Mouse (Mus musculus) ES-Bruce4 (cell line): ENCODE data around the gene Gfpt2. TPM values are rescaled to one million over a fixed set of nuclear protein-coding genes. Genes with fewer than 3 reads are reported as not detected.

Source experiments
- H3K27ac ChIP-seq: 2 replicates; pipeline ENCODE4 v1.5.1; 2012; ENCODE audit warnings: low read length, inconsistent platforms; ENCODE audit not compliant: insufficient read depth
- H3K27me3 ChIP-seq: 2 replicates; pipeline ENCODE4 v1.6.1; 2012; ENCODE audit warnings: mild to moderate bottlenecking, low read length, inconsistent platforms; ENCODE audit not compliant: control insufficient read depth, poor library complexity, insufficient read depth, severe bottlenecking
- H3K36me3 ChIP-seq: 2 replicates; pipeline ENCODE4 v1.6.1; 2012; ENCODE audit warnings: inconsistent platforms, mild to moderate bottlenecking, low read length, moderate library complexity; ENCODE audit not compliant: control insufficient read depth, poor library complexity, insufficient read depth, severe bottlenecking
- H3K4me1 ChIP-seq: one replicate; pipeline ENCODE4 v1.8.1; 2011; ENCODE audit warnings: low read length; ENCODE audit not compliant: control insufficient read depth, insufficient read depth
- H3K4me3 ChIP-seq: 2 replicates; pipeline ENCODE4 v1.5.1; 2011; ENCODE audit warnings: low read depth, mild to moderate bottlenecking, low read length
- H3K9ac ChIP-seq: 2 replicates; pipeline ENCODE4 v1.6.1; 2012; ENCODE audit warnings: low read depth, mild to moderate bottlenecking, inconsistent platforms; ENCODE audit not compliant: poor library complexity, severe bottlenecking
- H3K9me3 ChIP-seq: replicated peaks from 2 replicates; pipeline ENCODE4 v1.6.1; 2012; ENCODE audit warnings: mild to moderate bottlenecking, low read length, inconsistent platforms; ENCODE audit not compliant: control insufficient read depth, poor library complexity, insufficient read depth, severe bottlenecking
- CTCF ChIP-seq: IDR thresholded peaks from one replicate; pipeline ENCODE4 v1.8.1; 2011; ENCODE audit warnings: low read depth, low read length
- EP300 ChIP-seq: IDR thresholded peaks from 2 replicates; pipeline ENCODE4 v1.6.1; 2011; ENCODE audit warnings: low read depth, low read length; ENCODE audit not compliant: insufficient read depth
- POLR2A ChIP-seq: IDR thresholded peaks from one replicate; pipeline ENCODE4 v1.8.1; 2011; ENCODE audit warnings: low read length; ENCODE audit not compliant: insufficient read depth
- polyA plus RNA-seq: library from polyadenylated mRNA; stranded (reverse); fragments of >200 nt; gene quantifications from 2 replicates; pipeline ENCODE4 v1.2.4, GENCODE M21; 2011; ENCODE audit warnings: low read depth; ENCODE audit not compliant: missing spikeins, insufficient read depth, insufficient read length

Gene Gfpt2
- polyA plus RNA-seq, 1 experiment: 49.1 TPM

DNA sequence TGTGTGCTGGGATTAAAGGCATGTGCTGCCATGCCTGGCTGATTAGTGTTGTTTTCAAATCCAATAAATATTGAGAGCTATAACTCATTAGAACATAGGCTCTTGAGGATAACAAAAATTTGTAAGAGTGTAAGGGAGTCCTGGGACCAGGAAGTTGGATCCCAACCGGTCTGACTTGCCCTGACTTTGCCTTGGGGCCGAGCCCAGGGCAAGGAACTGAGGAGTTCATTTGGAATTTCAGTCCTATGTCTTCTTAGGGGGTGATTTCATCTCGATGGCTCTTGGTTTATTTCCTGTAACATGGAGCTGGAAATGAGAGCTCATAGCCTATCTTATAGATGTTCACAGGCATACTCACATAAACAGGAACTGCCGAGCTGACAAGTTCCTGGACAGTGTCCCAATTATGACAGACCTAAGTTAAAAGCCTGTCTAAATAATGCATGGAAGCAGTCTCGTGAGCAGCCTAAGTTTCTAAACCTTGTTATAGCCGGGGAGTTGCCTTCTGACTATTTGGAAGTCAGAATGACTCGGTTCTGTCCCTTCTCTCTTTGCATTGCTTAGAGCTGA is 35.3 kb downstream of the Gfpt2 start:
- Histone ChIP-seq H3K4me3 (no peak overlapping the region), H3K36me3 (peaks cover 72% of the 10 kb centered on the region), H3K4me1 (no peaks in the 10 kb centered on the region), H3K9ac (no peak overlapping the region), H3K27me3 (no peaks in the 10 kb centered on the region), H3K27ac (no peak overlapping the region), H3K9me3 (no peaks in the 10 kb centered on the region)
- no peak for TF ChIP-seq CTCF
- TF ChIP-seq POLR2A: no peak
- TF ChIP-seq EP300: no peak

DNA sequence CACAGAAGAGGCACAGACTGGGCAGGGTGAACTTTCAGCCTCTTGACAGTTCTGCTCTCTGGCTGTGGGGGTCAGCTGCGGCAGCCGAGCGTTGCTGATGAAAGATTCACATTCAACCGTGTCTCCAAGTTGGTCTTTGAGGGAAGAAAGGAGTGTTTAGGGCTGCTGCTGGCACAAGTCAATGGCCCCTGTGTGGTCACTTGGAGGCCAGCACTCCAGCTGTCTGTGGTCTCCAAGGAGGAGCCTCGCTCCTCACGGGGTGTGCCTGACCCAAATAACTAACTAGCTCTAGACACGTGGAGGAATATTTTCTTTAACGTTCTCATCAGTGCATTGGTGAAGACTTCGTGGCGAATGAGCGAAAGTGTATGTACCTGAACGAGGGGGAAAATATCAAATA is 38.0 kb downstream of the Gfpt2 start:
- Histone ChIP-seq H3K4me1 (no peaks in the 10 kb centered on the region), H3K9ac (no peak overlapping the region), H3K36me3 (peaks cover 73% of the 10 kb centered on the region), H3K4me3 (no peak overlapping the region), H3K9me3 (no peaks in the 10 kb centered on the region), H3K27me3 (no peaks in the 10 kb centered on the region), H3K27ac (no peak overlapping the region)
- no peak for TF ChIP-seq EP300
- TF ChIP-seq POLR2A: no peak
- TF ChIP-seq CTCF: no peak

DNA sequence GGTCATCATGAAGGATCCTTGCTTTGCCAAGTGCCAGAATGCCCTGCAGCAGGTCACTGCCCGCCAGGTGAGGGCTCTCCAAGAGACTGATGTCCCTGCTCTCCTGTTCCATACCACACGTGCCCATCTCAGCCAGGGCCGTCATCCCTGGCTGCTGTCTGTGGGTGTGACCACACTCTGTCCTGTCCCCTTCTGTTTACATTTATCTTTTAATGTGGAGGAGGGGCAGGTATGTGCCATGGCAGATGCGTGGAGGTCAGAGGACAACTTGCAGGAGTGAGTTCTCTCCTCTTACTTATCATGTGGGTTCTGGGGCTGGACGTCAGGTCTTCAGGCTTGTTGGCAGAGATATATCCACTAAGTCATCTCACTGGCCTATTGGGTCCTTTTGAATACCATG is 39.0 kb downstream of the Gfpt2 start:
- no peaks in the 10 kb centered on the region for H3K4me1 ChIP-seq
- H3K4me3 ChIP-seq: no peak overlapping the region
- no peak for TF ChIP-seq POLR2A
- no peak for TF ChIP-seq EP300
- TF ChIP-seq CTCF: no peak
- no peak overlapping the region for H3K9ac ChIP-seq
- H3K9me3 ChIP-seq: no peaks in the 10 kb centered on the region
- H3K27me3 ChIP-seq: no peaks in the 10 kb centered on the region
- H3K27ac ChIP-seq: no peak overlapping the region
- H3K36me3 ChIP-seq: peaks cover 79% of the 10 kb centered on the region

DNA sequence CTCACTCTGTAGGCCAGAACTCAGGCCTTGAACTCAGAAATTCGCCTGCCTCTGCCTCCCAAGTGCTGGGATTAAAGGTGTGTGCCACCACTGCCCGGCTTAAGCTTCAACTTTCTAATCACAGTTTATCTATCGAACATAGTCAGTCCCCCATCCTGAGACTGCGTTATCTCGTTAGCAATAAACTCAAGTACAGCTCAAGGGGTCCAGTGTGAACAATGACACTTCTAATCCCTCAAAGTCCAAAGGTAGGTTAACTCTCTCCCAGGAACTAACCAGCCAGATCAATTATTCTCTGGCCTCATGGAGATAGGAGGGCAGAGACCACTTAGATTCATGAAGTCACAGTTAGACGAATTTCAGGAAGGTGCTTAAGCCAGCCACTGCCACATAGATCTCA is 40.3 kb downstream of the Gfpt2 start:
- H3K36me3 ChIP-seq: peaks cover 81% of the 10 kb centered on the region
- no peaks in the 10 kb centered on the region for H3K9me3 ChIP-seq
- no peak overlapping the region for H3K9ac ChIP-seq
- H3K27me3 ChIP-seq: no peaks in the 10 kb centered on the region
- H3K27ac ChIP-seq: no peak overlapping the region
- no peak overlapping the region for H3K4me3 ChIP-seq
- no peak for TF ChIP-seq CTCF
- TF ChIP-seq EP300: no peak
- no peak for TF ChIP-seq POLR2A
- no peaks in the 10 kb centered on the region for H3K4me1 ChIP-seq

DNA sequence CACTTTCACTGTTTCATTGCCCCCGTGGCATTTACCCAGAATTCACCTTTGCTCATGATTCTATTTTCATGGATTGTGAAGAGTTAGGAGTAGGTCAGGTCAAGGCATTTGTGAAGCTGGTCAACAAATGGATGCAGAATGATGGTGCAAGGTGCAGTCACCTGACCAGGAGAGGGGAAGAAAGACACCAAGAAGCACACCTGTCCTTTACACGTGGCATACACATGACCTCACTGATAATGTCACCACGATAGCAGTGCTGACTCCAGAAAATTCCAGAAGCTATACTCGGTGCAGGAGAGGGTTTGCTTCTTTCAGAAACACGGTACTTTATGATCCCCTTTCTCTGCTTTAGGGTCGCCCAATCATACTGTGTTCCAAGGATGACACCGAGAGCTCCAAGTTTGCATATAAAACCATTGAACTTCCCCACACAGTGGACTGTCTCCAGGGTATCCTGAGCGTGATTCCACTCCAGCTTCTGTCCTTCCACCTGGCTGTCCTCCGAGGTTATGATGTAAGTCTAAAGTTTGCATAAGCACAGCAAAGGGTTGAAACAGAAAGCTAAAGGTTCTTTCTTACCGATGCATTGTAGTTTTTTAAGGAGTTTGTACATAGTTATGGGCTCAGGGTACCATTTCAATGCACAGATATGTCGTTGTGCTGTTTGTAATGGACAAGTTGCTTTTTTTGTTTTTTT is 41.4 kb downstream of the Gfpt2 start:
- Histone ChIP-seq H3K27ac (no peak overlapping the region), H3K9me3 (no peaks in the 10 kb centered on the region), H3K9ac (no peak overlapping the region), H3K36me3 (peaks cover 75% of the 10 kb centered on the region), H3K4me1 (no peaks in the 10 kb centered on the region), H3K27me3 (no peaks in the 10 kb centered on the region), H3K4me3 (no peak overlapping the region)
- no peak for TF ChIP-seq POLR2A
- TF ChIP-seq CTCF: no peak
- no peak for TF ChIP-seq EP300

DNA sequence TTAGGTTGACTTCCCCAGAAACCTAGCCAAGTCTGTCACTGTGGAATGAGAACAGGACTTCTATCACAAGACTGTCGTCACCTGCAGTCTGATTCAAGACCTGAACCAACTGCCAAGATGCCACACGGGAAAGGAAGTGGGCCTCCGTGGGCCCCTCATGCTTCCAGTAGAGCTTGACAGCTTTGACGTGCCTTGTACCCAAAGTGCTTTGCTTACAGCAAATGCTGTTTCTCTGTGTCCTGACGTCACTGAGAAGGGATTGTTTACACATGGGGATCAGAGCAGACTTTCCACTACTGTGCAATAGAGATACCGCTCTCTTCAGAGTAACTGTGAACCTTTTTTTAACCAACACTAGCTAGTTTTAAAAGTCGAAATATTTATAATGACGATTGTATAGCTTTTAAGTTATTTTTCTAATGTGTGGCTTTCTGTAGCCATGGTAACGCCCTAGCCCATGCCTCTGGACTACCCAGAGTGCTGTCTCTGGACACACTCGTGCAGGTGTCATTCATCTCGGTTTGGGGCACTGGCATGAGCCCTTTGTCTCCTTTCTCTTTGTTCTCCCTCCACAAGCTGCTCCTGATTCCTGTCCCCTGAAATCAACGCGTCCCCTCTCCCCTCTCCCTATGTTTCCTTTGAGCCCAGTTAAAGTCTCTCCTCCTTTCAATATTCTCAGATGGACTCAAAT is 43.9 kb downstream of the Gfpt2 start:
- Histone ChIP-seq H3K4me3 (no peak overlapping the region), H3K9me3 (no peaks in the 10 kb centered on the region), H3K27ac (no peak overlapping the region), H3K27me3 (no peaks in the 10 kb centered on the region), H3K9ac (no peak overlapping the region), H3K4me1 (no peaks in the 10 kb centered on the region), H3K36me3 (peaks cover 66% of the 10 kb centered on the region)
- TF ChIP-seq CTCF (no peak), EP300 (no peak), POLR2A (no peak)
